Mouse (Mus musculus) lung, adult 2 months (tissue): ENCODE measurements around the gene Myh9. TPM values are rescaled to one million over a fixed set of nuclear protein-coding genes. Genes with fewer than 3 reads are reported as not detected.
"Not testable (repeated sequence)": the region's sequence is repeated elsewhere in the genome, so short reads cannot be mapped to it uniquely, and the experiment has no call there.

ENCODE experiments used
- DNase-seq: peaks from one replicate; pipeline ENCODE4 v3.0.0; 2022
- H3K4me1 ChIP-seq: fragments of 200-500 bp; 2 replicates; pipeline ENCODE4 v1.6.1; 2011; ENCODE audit warnings: low read length; ENCODE audit not compliant: control insufficient read depth, insufficient read depth
- H3K4me3 ChIP-seq: fragments of 200-500 bp; replicated peaks from 2 replicates; pipeline ENCODE3; 2011; ENCODE audit warnings: low read depth, mild to moderate bottlenecking, control low read depth, low read length; ENCODE audit errors: extremely low read depth
- CTCF ChIP-seq: fragments of 200-500 bp; IDR thresholded peaks from 2 replicates; pipeline ENCODE4 v1.5.1; 2011; ENCODE audit warnings: mild to moderate bottlenecking, low read length, control low read depth; ENCODE audit not compliant: insufficient read depth
- POLR2A ChIP-seq: fragments of 200-500 bp; IDR thresholded peaks from 2 replicates; pipeline ENCODE4 v1.6.1; 2011; ENCODE audit warnings: low read depth, mild to moderate bottlenecking, control low read depth, low read length, borderline replicate concordance; ENCODE audit errors: extremely low read depth
- WGBS: fragments of 180-500 bp; shearing (Covaris S2); methylation state at CpG from one replicate; pipeline ENCODE4 v1.1.7; 2018; 5-methylcytosine and 5-hydroxymethylcytosine counted together
- polyA plus RNA-seq: library from polyadenylated mRNA; depleted of rRNA; stranded (reverse); fragments of >200 nt; gene quantifications from 2 replicates; pipeline ENCODE4 v1.2.3, GENCODE M21; 2012

Gene Myh9
- polyA plus RNA-seq, 1 experiment, result 162 TPM

GRCm38 (mm10) chr15:77872996-77873395, 31.0 kb upstream of the Myh9 start:
- no peak for DNase-seq
- Histone ChIP-seq H3K4me3 (no peak overlapping the region), H3K4me1 (peaks cover 5% of the 10 kb centered on the region; the same call in 1 of the 2 replicates)
- no peak for TF ChIP-seq POLR2A
- TF ChIP-seq CTCF, result no peak
- 83% methylated on average over 3 of the region's 3 CpGs for whole genome bisulfite sequencing

- no peak overlapping the region for H3K4me3 ChIP-seq
- peaks cover 5% of the 10 kb centered on the region for H3K4me1 ChIP-seq
- TF ChIP-seq POLR2A (no peak), CTCF (no peak)
- 89% methylated on average over 5 of the region's 5 CpGs for WGBS
- no peak for DNase-seq
Measured at GRCm38 (mm10) chr15:77868340-77868739, 26.4 kb upstream of the Myh9 start.

GRCm38 (mm10) chr15:77867231-77867968, 25.4 kb upstream of the Myh9 start:
- DNase-seq, H3K4me3 ChIP-seq, H3K4me1 ChIP-seq: not testable (repeated sequence)
- WGBS, result 76% methylated on average over 9 of the region's 10 CpGs

DNA sequence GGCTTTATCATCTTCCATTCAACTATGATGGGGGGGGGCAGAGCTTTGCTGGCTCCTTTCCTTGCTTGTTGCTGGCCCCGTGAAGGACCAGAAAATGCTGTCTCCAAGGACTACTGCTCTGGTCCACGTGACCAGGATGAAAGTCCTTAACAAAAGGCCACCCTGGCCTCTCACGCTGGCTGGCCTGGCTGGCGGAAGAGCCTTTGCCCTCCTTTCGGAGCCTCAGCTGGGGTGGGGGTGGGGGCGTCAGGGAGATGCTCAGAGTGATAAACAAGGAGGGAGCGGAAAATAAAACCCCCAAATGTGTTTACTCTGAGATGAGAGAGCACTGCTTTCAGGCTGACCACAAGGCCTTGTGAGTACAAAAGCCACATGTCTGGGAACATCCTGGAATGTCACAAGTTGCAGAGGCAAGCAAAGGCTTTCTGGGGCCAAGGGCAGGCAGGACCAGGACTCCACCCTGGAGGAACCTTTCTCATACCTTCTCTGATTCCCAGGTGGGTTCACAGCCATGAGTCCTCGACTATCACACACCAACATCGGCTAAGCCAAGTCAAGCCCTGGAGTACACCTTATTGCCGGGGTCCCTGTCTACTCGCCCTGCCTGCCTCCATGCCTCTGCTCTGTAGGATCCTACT, 24.7 kb upstream of the Myh9 start:
- Histone ChIP-seq H3K4me1 (peaks cover 5% of the 10 kb centered on the region), H3K4me3 (no peak overlapping the region)
- WGBS, result 46% methylated on average over 11 of the region's 11 CpGs
- no peak for DNase-seq
- TF ChIP-seq CTCF, result no peak
- no peak for TF ChIP-seq POLR2A

GRCm38 (mm10) chr15:77864063-77864758, 22.2 kb upstream of the Myh9 start:
- WGBS, result 76% methylated on average over 9 of the region's 9 CpGs
- TF ChIP-seq POLR2A (no peak), CTCF (no peak)
- DNase-seq, result no peak
- Histone ChIP-seq H3K4me3 (no peak overlapping the region), H3K4me1 (peaks cover 5% of the 10 kb centered on the region)

DNA sequence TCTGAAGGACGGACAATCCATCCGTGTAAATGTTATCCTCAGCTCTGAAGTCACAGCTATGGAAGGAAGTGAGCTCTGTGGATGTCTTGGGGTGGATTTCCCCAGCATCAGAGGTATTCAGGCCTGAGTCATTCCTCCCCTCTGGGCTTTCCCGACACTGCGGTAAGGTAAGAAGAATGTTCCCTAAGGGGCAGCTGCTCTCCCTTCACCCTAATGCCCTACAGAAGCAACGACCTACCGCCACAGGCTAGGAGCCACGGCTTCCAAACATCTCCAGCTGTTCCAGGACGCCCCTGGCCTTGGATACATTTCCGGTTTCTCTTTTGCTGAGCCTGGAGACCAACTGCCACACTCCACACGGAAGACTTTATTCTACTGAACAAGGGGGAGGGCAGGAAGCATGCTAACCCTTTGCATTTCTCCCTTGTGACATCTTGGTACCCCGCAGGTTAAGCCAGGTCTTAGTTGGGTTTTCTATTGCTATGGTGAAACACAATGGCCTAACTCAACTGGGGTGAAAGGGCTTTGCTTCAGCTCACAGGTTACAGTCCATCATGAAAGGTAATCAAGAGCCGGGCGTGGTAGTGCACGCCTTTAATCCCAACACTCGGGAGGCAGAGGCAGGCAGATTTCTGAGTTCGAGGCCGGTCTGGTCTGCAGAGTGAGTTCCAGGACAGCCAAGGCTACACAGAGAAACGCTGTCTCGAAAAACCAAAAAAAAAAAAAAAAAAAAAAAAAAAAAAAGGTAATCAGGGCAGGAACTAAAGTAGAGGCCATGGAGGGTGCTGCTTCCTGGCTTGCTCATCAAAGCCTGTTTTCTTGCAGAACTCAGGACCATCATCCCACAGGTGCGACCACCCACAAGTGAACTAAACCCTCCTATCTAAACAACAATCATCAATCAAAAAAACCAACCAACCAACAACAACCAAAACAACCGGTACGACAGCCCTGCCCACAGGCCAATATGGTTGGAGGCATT, 21.3 kb upstream of the Myh9 start:
- WGBS, result 68% methylated on average over 22 of the region's 22 CpGs
- TF ChIP-seq POLR2A (no peak), CTCF (no peak)
- DNase-seq, result no peak
- H3K4me1 ChIP-seq, result peaks cover 5% of the 10 kb centered on the region
- no peak overlapping the region for H3K4me3 ChIP-seq

GRCm38 (mm10) chr15:77860081-77860665, 18.2 kb upstream of the Myh9 start:
- TF ChIP-seq POLR2A (no peak), CTCF (no peak)
- no peak for DNase-seq
- H3K4me1 ChIP-seq, result peaks cover 23% of the 10 kb centered on the region
- no peak overlapping the region for H3K4me3 ChIP-seq
- WGBS, result 29% methylated on average over 1 of the region's 1 CpGs

DNA sequence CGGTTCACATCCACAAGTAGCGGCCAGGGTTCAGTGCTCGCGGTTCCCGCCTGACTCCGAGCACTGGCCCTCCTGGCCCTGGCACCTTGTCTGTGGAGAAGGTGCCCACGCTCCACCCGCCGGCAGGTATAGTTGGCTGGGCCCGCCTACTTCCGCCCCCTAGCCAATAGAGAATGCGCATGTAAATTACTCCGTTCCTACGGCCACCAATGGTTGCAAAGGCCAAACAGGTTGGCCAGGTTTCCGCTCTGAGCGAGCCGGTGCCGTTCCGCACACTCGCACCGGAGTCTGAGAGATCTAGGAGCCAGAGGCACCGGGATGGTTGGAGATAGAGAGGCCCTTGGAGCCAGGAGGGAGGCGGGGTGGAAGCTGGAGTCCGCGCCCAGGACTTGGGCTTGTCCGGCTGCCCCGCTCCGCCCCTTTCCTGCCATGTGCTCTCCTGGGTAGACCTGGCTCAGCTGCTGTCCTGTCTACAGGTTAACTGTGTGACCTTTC, 15.7 kb upstream of the Myh9 start:
- DNase-seq, result peak; percentile 84
- TF ChIP-seq CTCF (no peak), POLR2A (peak; percentile 41; the same call in 1 of the 2 replicates)
- H3K4me3 ChIP-seq, result peak overlapping the region; percentile 23
- H3K4me1 ChIP-seq, result peaks cover 25% of the 10 kb centered on the region
- 29% methylated on average over 28 of the region's 28 CpGs for WGBS
